Mouse (Mus musculus) thymus, adult 2 months (tissue): ENCODE results near the gene Mapk8ip1. TPM values are rescaled to one million over a fixed set of nuclear protein-coding genes. Genes with fewer than 3 reads are reported as not detected.

ENCODE experiments used
- DNase-seq: peaks from one replicate; pipeline ENCODE4 v3.0.0; 2021
- H3K27ac ChIP-seq: fragments of 200-500 bp; 2 replicates; pipeline ENCODE4 v1.5.1; 2012; ENCODE audit warnings: low read length, control low read depth; ENCODE audit not compliant: control insufficient read depth, insufficient read depth
- H3K27me3 ChIP-seq: fragments of 200-500 bp; 2 replicates; pipeline ENCODE4 v1.6.1; 2012; ENCODE audit warnings: mild to moderate bottlenecking, low read length, moderate library complexity, mixed read lengths; ENCODE audit not compliant: control insufficient read depth, insufficient read depth
- H3K36me3 ChIP-seq: fragments of 200-500 bp; 2 replicates; pipeline ENCODE4 v1.6.1; 2012; ENCODE audit warnings: mild to moderate bottlenecking, low read length, moderate library complexity; ENCODE audit not compliant: control insufficient read depth, insufficient read depth
- H3K4me1 ChIP-seq: fragments of 200-500 bp; replicated peaks from 2 replicates; pipeline ENCODE4 v1.6.1; 2012; ENCODE audit warnings: low read length; ENCODE audit not compliant: control insufficient read depth, insufficient read depth
- H3K4me3 ChIP-seq: fragments of 200-500 bp; 2 replicates; pipeline ENCODE4 v1.5.1; 2012; ENCODE audit warnings: mild to moderate bottlenecking, low read length, control low read depth, moderate library complexity; ENCODE audit not compliant: control insufficient read depth, insufficient read depth
- CTCF ChIP-seq: fragments of 200-500 bp; IDR thresholded peaks from 2 replicates; pipeline ENCODE4 v1.5.1; 2012; ENCODE audit warnings: mild to moderate bottlenecking, control low read depth, low read length, moderate library complexity, borderline replicate concordance; ENCODE audit not compliant: control insufficient read depth, poor library complexity, insufficient read depth; ENCODE audit errors: extremely low read depth
- POLR2A ChIP-seq: fragments of 200-500 bp; IDR thresholded peaks from 2 replicates; pipeline ENCODE4 v1.6.1; 2012; ENCODE audit warnings: mild to moderate bottlenecking, low read length, control low read depth, moderate library complexity; ENCODE audit not compliant: control insufficient read depth, poor library complexity, insufficient read depth; ENCODE audit errors: extremely low read depth
- WGBS: fragments of 180-500 bp; shearing (Covaris S2); methylation state at CpG from one replicate; pipeline ENCODE4 v1.1.7; 2018; 5-methylcytosine and 5-hydroxymethylcytosine counted together
- polyA plus RNA-seq: library from polyadenylated mRNA; depleted of rRNA; stranded (reverse); fragments of >200 nt; gene quantifications from 2 replicates; pipeline ENCODE4 v1.2.3, GENCODE M21; 2012; rRNA removed

The Mapk8ip1 gene
- polyA plus RNA-seq, 1 experiment = 11.4 TPM

GRCm38 (mm10) chr2:92349589-92350425 lies 51.3 kb downstream of the Mapk8ip1 start:
- Histone ChIP-seq H3K4me3 (no peak overlapping the region), H3K4me1 (no peaks in the 10 kb centered on the region), H3K27me3 (no peaks in the 10 kb centered on the region), H3K27ac (no peak overlapping the region), H3K36me3 (peaks cover 13% of the 10 kb centered on the region)
- DNase-seq = no peak
- 94% methylated on average over 6 of the region's 6 CpGs for whole genome bisulfite sequencing
- TF ChIP-seq POLR2A (no peak), CTCF (no peak)

GRCm38 (mm10) chr2:92347191-92347590 lies 53.9 kb downstream of the Mapk8ip1 start:
- H3K4me1 ChIP-seq = no peaks in the 10 kb centered on the region
- DNase-seq = no peak
- TF ChIP-seq CTCF (no peak), POLR2A (no peak)
- WGBS = 96% methylated on average over 2 of the region's 2 CpGs
- H3K27ac ChIP-seq = no peak overlapping the region
- H3K27me3 ChIP-seq = no peaks in the 10 kb centered on the region
- peaks cover 16% of the 10 kb centered on the region for H3K36me3 ChIP-seq
- H3K4me3 ChIP-seq = no peak overlapping the region

GRCm38 (mm10) chr2:92342418-92342817 lies 58.6 kb downstream of the Mapk8ip1 start:
- Histone ChIP-seq H3K27me3 (no peaks in the 10 kb centered on the region), H3K4me1 (no peaks in the 10 kb centered on the region), H3K27ac (no peak overlapping the region), H3K36me3 (peaks cover 5% of the 10 kb centered on the region; the same call in 1 of the 2 replicates), H3K4me3 (no peak overlapping the region)
- no peak for DNase-seq
- TF ChIP-seq POLR2A (no peak), CTCF (no peak)

Other genes starting within 250 kb of the Mapk8ip1 start
- gene Pex16, start 26.6 kb downstream of the Mapk8ip1 start, polyA plus RNA-seq = 76.1 and 78.0 TPM in 2 replicates
- 10.4 and 13.9 TPM in 2 replicates for gene Large2, start 26.4 kb downstream of the Mapk8ip1 start, polyA plus RNA-seq
- 6.4 and 9.0 TPM in 2 replicates for gene 1700029I15Rik, start 18.7 kb downstream of the Mapk8ip1 start, polyA plus RNA-seq
- gene Cry2, start 32.8 kb upstream of the Mapk8ip1 start, polyA plus RNA-seq = 16.2 and 19.6 TPM in 2 replicates
- gene Slc35c1, start 59.3 kb upstream of the Mapk8ip1 start, polyA plus RNA-seq = 144 and 156 TPM in 2 replicates
- gene Chst1, start 198.4 kb upstream of the Mapk8ip1 start, polyA plus RNA-seq = 7.4 and 8.1 TPM in 2 replicates